Mouse (Mus musculus) hindbrain, embryonic 15.5 days (tissue): ENCODE measurements at regions not wholly inside any gene's neighbourhood (a gene's known extent, or its start where the extent isn't known, plus 50 kb on each side); places are given as distances from the start of the nearest gene placed in this dataset.

Experiments
- ATAC-seq: fragments of 200-750 bp; cut with Nextera tagmentation; 2 replicates; pipeline ENCODE4 v1.8.0; 2017; ENCODE audit warnings: low read depth, moderate number of reproducible peaks, moderate TSS enrichment; ENCODE audit not compliant: low FRiP score
- H3K27ac ChIP-seq: fragments of 300-500 bp; sonication (generic); replicated peaks from 2 replicates; pipeline ENCODE4 v1.5.1; 2015; ENCODE audit warnings: mild to moderate bottlenecking, inconsistent platforms
- H3K27me3 ChIP-seq: fragments of 300-500 bp; sonication (generic); 2 replicates; pipeline ENCODE4 v1.6.1; 2015; ENCODE audit warnings: control low read depth, inconsistent platforms
- H3K36me3 ChIP-seq: fragments of 300-500 bp; sonication (generic); 2 replicates; pipeline ENCODE4 v1.6.1; 2015; ENCODE audit warnings: control low read depth, inconsistent platforms
- H3K4me1 ChIP-seq: fragments of 300-500 bp; sonication (generic); replicated peaks from 2 replicates; pipeline ENCODE4 v1.6.1; 2015; ENCODE audit warnings: control low read depth, inconsistent platforms
- H3K4me2 ChIP-seq: fragments of 300-500 bp; sonication (generic); 2 replicates; pipeline ENCODE4 v1.6.1; 2015; ENCODE audit warnings: moderate library complexity, mild to moderate bottlenecking, inconsistent platforms
- H3K4me3 ChIP-seq: fragments of 300-500 bp; sonication (generic); 2 replicates; pipeline ENCODE4 v1.5.1; 2015; ENCODE audit warnings: mild to moderate bottlenecking, inconsistent platforms
- H3K9ac ChIP-seq: fragments of 300-500 bp; sonication (generic); 2 replicates; pipeline ENCODE4 v1.6.1; 2015; ENCODE audit warnings: inconsistent platforms
- H3K9me3 ChIP-seq: fragments of 300-500 bp; sonication (generic); 2 replicates; pipeline ENCODE4 v1.6.1; 2016; ENCODE audit warnings: control low read depth, inconsistent platforms
- WGBS: fragments of 180-500 bp; shearing (Covaris S2); methylation state at CpG from one replicate; pipeline ENCODE4 v1.1.7; 2015; 5-methylcytosine and 5-hydroxymethylcytosine counted together

DNA sequence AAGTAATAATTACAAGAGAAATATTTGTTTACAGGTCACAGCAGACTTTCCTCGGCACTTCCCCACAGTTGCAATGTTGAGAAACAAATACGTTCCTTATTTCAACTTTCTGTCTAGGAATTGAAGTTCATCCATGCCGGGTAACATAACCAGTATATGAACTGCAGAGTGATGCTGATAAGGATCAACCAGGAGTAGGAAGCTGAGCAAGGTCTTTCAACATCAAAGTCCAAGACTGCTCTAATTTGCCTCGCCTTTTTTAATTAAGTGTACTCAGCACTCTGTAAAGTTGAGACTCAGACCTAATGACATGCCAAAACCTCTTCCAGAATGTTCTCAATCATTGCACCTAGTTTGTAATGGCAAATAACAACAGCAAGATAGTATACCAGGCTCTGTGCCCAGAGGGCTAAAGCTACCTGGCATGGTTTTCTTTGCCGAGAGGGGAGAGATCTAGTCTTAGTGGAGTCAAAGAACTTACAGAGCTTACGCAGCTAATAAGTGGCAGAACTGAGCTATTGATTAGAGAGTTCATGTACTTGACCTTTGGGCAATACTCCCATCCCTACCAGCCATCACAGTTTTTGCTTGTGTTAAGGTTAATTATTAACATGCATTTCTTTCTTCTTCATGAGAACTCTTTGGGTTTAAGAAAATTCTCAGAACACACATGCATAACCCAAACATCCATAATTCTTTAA lies 131.6 kb upstream of the BC052040 start:
- H3K4me3 ChIP-seq = no peak overlapping the region
- H3K4me1 ChIP-seq = no peaks in the 10 kb centered on the region
- WGBS = 94% methylated on average over 6 of the region's 6 CpGs
- no peaks in the 10 kb centered on the region for H3K9me3 ChIP-seq
- H3K4me2 ChIP-seq = no peak overlapping the region
- no peak for ATAC-seq
- H3K27ac ChIP-seq = no peak overlapping the region
- no peak overlapping the region for H3K9ac ChIP-seq
- 0 out of 2 replicates have a peak, but pooled peaks cover 3% of the 10 kb centered on the region for H3K27me3 ChIP-seq
- H3K36me3 ChIP-seq = no peaks in the 10 kb centered on the region

DNA sequence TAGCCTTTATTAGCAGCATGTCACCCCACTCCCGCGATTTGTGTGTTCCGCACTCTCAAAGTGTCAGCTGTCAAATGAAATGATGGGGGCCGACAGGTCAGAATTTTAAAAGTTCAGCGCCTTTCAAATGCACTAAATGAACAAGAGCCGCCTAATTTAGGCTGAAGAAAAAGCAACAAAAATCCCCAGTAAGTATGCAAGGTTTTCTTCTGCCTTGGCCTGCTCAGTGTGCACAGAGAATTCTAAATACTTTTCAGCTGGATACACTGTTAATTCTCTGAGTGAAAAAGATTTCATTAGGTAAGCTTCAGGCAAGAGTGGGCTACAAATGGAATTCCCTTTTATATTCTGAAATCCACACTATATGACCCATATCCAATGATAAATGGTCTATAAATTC lies 125.9 kb upstream of the BC052040 start:
- no peak overlapping the region for H3K27ac ChIP-seq
- 46% methylated on average over 6 of the region's 6 CpGs for WGBS
- ATAC-seq = no peak

DNA sequence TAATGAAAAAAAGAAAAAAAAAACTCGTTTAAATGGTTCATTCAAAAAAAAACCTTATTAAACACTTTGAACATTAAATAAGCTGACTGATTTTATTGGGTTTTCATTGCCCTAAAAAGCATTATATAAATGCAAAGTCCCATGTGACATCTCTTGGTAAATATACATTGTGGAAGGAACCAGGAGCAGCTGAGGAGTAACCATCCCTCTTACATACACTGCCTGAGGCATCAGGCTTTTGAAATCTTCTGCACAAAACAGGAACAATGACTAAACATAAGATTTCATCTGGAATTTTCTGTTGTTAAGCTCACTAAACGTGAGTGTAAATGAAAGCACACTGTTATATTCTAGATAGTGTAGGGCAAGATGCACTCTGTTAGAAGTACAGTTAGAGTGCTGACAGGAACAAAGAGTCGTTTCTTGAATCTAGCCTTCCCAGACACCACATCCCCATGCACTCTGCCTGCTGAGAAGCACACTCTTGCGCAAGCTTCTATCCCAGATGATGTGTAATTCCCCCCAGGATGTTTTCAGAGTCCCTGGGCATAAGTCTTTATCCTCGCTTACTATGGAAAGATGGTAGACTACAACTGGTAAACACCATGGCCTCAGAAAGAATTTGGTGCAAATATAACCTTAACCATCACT lies 125.0 kb upstream of the BC052040 start:
- Histone ChIP-seq H3K4me2 (no peak overlapping the region), H3K9me3 (no peaks in the 10 kb centered on the region), H3K27me3 (0 out of 2 replicates have a peak, but pooled peaks cover 3% of the 10 kb centered on the region), H3K4me1 (no peaks in the 10 kb centered on the region; the same call in 1 of the 2 replicates), H3K4me3 (no peak overlapping the region), H3K9ac (no peak overlapping the region), H3K27ac (no peak overlapping the region), H3K36me3 (no peaks in the 10 kb centered on the region)
- ATAC-seq = no peak
- WGBS = 57% methylated on average over 5 of the region's 5 CpGs

More for the DNA sequence above, 125.9 kb upstream of the BC052040 start:
- Histone ChIP-seq H3K36me3 (no peaks in the 10 kb centered on the region), H3K4me3 (no peak overlapping the region), H3K4me1 (no peaks in the 10 kb centered on the region; the same call in 1 of the 2 replicates), H3K9me3 (no peaks in the 10 kb centered on the region), H3K27me3 (0 out of 2 replicates have a peak, but pooled peaks cover 3% of the 10 kb centered on the region), H3K9ac (no peak overlapping the region), H3K4me2 (no peak overlapping the region)

DNA sequence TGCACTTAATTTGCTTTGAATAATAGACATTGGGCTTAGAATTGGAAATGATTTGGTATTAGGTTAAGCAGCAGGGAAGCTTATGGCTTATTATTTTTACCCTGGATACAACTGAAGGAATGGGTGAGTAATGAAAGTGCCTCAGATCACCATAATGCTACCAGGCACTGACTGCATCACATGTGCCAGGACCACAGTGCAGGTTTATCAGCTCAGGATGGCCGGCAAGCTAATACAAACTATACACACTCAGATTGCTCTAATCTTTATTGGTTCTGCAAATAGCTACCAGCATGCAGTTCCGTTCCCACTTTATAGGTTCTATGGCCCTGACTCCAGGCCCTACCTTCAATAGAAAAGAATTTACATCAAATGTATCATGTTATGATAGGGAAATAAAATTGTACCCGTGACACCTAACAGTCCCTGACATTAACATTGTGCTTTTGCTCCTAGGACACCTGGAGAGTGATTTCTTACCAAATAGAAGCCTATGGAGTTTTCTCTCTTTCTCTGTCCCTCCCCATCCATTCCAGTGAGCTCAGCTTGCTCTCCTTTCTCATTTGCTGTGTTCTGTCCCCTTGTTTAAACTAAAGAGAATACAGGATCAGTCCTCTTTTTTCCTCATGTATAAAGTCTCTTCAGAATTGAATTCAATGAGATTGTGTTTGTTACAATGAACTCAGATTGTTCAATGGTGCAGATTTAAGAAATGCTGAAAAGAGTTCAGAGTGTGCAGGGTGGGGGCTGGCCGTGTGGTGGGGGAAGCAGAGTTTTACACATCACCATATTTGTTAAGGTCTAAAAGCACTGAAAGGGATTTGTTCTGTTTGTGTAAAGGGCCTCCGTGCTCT lies 121.3 kb upstream of the BC052040 start:
- H3K27ac ChIP-seq = no peak overlapping the region
- WGBS = 46% methylated on average over 5 of the region's 5 CpGs
- no peaks in the 10 kb centered on the region for H3K9me3 ChIP-seq
- 0 out of 2 replicates have a peak, but pooled peaks have one; percentile 30 for ATAC-seq
- no peaks in the 10 kb centered on the region for H3K27me3 ChIP-seq
- no peak overlapping the region for H3K4me3 ChIP-seq
- H3K36me3 ChIP-seq = no peaks in the 10 kb centered on the region
- no peaks in the 10 kb centered on the region; the same call in 1 of the 2 replicates for H3K4me1 ChIP-seq
- H3K9ac ChIP-seq = no peak overlapping the region
- no peak overlapping the region for H3K4me2 ChIP-seq

DNA sequence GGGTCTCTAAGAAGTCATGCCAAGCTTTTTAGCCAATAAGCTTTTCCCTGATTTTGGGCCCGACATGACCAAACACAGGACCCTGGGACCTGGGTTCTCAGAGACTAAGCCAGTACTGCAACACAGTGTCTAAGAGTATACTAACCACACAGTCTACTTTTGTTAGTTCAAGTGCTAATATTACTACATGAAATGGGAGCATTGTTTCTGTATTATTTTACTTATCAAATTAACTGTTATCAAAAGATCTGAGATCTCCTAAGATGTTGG lies 120.7 kb upstream of the BC052040 start:
- Histone ChIP-seq H3K4me1 (no peaks in the 10 kb centered on the region), H3K4me2 (no peak overlapping the region), H3K36me3 (no peaks in the 10 kb centered on the region), H3K9ac (no peak overlapping the region), H3K4me3 (no peak overlapping the region), H3K27me3 (no peaks in the 10 kb centered on the region), H3K27ac (no peak overlapping the region), H3K9me3 (no peaks in the 10 kb centered on the region)
- ATAC-seq = 0 out of 2 replicates have a peak, but pooled peaks have one; percentile 34
- 57% methylated on average over 1 of the region's 1 CpGs for WGBS

DNA sequence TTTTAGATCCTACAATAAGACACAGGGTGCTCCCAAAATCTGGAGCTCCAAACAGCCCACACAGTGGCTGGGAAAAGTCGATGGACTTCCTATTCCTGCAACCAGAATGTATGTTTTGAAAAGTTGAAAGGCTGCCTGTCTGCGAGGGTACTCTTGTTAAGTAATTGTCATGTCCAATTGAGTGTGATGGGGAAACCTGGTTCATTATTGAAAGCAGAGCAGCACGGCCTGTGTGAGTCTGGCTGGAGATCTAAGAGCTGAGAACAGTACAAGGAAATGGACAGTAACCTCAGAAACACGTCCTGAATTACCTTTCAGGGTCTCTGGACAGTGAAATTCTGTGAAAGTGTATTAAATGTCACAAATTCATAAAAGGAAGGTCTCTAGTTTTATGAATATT lies 115.3 kb upstream of the BC052040 start:
- no peak overlapping the region for H3K27ac ChIP-seq
- H3K36me3 ChIP-seq = no peaks in the 10 kb centered on the region
- no peak overlapping the region for H3K4me2 ChIP-seq
- no peak for ATAC-seq
- no peak overlapping the region for H3K4me3 ChIP-seq
- no peaks in the 10 kb centered on the region for H3K27me3 ChIP-seq
- WGBS = 70% methylated on average over 4 of the region's 4 CpGs
- no peaks in the 10 kb centered on the region for H3K4me1 ChIP-seq
- H3K9me3 ChIP-seq = no peaks in the 10 kb centered on the region
- H3K9ac ChIP-seq = no peak overlapping the region

DNA sequence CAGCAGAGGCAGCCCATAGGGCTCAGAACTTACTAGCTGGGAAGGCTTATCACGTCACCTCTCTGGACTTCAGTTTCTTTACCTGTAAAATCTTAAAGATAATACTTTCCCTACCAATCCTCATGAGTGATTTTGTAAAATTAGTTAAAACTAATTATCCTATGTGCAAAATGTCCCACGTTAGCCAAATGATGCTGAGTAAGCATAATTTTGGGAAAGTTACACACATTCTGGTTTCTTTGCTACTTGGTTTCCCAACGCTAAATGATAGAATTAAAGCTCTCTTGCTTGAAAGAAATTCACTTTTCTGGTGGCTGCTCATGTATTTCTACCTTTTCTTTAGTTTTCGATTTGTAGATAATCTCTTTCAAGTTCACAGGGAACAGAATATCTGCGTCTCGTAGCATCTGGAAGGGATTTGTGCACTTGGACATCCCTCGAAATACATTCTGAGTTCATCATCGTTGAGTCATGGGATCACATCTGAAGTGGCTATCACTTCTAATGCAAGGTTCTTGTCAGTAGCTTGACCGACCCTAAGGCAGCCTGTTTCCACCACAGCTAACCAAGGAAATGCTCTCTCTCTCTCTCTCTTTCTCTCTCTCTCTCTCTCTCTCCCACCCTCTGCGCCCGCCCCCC lies 114.3 kb upstream of the BC052040 start:
- Histone ChIP-seq H3K4me1 (no peaks in the 10 kb centered on the region), H3K27me3 (no peaks in the 10 kb centered on the region), H3K27ac (no peak overlapping the region), H3K36me3 (no peaks in the 10 kb centered on the region), H3K9ac (no peak overlapping the region), H3K9me3 (no peaks in the 10 kb centered on the region), H3K4me3 (no peak overlapping the region), H3K4me2 (no peak overlapping the region)
- WGBS = 92% methylated on average over 11 of the region's 11 CpGs
- no peak for ATAC-seq

DNA sequence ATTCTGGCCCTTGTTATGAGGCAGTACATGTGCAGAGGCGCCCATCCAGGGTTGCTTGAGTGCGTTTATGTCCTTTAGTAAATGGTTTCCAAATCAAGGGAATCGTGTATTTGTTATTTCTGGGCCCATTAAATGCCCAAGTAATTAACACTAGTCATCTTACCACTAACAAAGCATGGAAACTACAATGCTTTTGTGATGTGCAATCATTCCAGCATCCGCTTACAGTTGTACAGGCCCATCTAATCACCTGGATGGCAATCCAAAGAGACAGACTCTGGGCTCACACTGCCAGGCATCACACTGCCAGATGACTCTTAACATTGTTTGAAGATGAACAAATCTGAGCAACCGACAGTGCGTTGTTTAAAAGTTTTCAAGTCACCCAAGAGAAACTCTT lies 113.6 kb upstream of the BC052040 start:
- 80% methylated on average over 6 of the region's 6 CpGs for WGBS
- Histone ChIP-seq H3K27me3 (no peaks in the 10 kb centered on the region), H3K9ac (no peak overlapping the region), H3K9me3 (no peaks in the 10 kb centered on the region), H3K4me2 (no peak overlapping the region), H3K36me3 (no peaks in the 10 kb centered on the region), H3K4me3 (no peak overlapping the region), H3K27ac (no peak overlapping the region), H3K4me1 (no peaks in the 10 kb centered on the region)
- no peak for ATAC-seq

DNA sequence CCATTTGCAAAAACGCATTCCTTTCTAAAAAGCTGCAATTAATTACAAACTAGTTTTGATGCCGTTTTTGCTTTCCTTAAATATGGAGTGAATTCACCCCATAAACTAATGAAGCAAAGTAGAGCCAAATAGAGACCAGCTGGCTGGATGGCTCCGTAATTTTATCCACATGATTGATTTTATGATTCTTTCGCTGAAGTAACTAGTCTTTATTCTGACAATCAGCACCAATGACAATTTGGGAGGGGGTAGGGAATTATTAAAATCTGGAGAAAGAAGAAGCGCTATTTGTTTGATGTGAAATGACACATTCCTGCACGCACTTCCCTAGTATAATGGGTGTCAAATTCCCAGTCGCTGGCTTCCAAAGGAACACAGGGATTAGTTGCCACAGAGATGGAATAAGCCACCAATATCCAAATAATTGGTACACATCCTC lies 113.0 kb upstream of the BC052040 start:
- ATAC-seq = no peak
- 60% methylated on average over 7 of the region's 7 CpGs for WGBS
- H3K36me3 ChIP-seq = no peaks in the 10 kb centered on the region
- H3K9me3 ChIP-seq = no peaks in the 10 kb centered on the region
- H3K9ac ChIP-seq = no peak overlapping the region
- H3K4me1 ChIP-seq = no peaks in the 10 kb centered on the region
- no peak overlapping the region for H3K4me2 ChIP-seq
- H3K4me3 ChIP-seq = no peak overlapping the region
- no peaks in the 10 kb centered on the region for H3K27me3 ChIP-seq
- H3K27ac ChIP-seq = no peak overlapping the region

DNA sequence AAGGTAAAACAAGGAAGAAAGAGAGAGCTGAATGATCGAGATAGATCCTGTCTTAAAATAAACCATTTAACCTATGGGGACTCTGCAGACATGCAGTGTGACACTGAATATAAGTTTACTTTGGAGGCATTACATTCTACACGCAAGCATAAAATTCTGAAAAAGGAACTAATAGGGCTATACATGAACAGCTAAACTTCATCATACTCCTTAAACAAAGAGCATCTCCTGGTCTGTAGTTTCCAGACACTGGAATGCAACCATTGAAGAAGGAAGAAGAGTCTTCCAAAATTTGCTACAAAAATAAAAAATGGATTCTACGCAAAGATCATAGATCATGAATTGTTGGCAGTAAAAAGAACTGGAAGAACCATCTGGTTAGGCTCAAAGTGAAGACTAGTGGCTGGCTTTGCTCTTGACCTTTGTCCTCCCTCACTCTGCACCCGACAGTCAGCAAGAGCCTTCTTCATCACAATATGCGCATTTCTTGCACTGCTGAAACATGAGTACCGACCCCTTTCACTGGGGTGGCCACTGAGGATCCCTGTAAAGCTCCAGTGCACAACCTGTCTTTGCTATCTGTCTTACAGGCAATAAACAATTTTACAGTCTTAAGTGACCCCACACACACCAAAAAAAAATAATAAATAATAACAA lies 112.2 kb upstream of the BC052040 start:
- Histone ChIP-seq H3K36me3 (no peaks in the 10 kb centered on the region), H3K9ac (no peak overlapping the region), H3K27me3 (no peaks in the 10 kb centered on the region), H3K27ac (no peak overlapping the region), H3K4me1 (no peaks in the 10 kb centered on the region), H3K4me2 (no peak overlapping the region), H3K4me3 (no peak overlapping the region), H3K9me3 (no peaks in the 10 kb centered on the region)
- ATAC-seq = no peak
- 71% methylated on average over 6 of the region's 6 CpGs for WGBS

DNA sequence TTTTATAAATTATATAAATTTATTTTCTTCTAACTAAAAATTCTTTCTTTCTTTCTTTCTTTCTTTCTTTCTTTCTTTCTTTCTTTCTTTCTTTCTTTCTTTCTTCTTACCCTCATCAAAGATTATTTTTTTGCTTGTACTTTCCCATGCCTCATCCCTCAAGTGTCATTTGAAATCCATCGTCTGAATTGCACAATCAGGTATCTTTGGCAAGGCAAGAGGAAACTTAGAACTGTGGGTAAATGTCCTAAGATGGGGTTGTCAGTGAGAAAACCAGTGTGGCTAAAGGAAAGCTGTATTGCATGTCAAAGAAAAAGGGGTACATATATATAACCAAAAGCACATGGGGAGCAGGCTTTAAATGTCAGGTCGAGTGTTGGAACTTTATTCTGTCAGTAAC lies 109.1 kb upstream of the BC052040 start:
- ATAC-seq = no peak
- no peak overlapping the region for H3K4me2 ChIP-seq
- H3K9me3 ChIP-seq = no peaks in the 10 kb centered on the region
- H3K4me1 ChIP-seq = no peaks in the 10 kb centered on the region
- no peak overlapping the region for H3K4me3 ChIP-seq
- no peaks in the 10 kb centered on the region for H3K27me3 ChIP-seq
- no peaks in the 10 kb centered on the region for H3K36me3 ChIP-seq
- 90% methylated on average over 2 of the region's 2 CpGs for WGBS
- H3K27ac ChIP-seq = no peak overlapping the region
- no peak overlapping the region for H3K9ac ChIP-seq
